Mouse (Mus musculus): Measurements from ENCODE around the gene Hnrnpm.
"Not testable (repeated sequence)": the region's sequence is repeated elsewhere in the genome, so short reads cannot be mapped to it uniquely, and the experiment has no call there.

The Hnrnpm gene

DNA sequence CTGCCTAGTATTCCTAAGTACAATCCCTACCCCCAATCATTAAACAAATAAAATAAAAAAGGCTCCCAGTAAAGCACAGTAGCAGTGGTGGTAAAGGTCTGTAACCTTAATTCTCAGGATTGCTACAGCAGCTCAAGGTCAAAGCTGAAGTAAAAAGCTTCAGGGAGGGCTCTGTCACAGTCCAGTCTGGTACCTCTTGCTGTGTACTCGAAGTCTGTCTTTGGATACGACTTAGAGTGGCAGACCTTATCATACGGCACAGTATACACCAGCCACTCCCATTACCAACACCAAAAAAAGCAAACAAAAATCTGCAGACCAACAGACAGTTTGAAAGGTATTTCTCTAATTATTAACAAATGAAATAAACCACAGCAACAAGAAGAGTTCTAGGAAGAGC is 19.8 kb downstream of the Hnrnpm start:
- no peak for DNase-seq

- no peak for DNase-seq
Observed at GRCm38 (mm10) chr17:33649781-33650475, 36.7 kb downstream of the Hnrnpm start.

- no peak for DNase-seq
Observed at GRCm38 (mm10) chr17:33645073-33645472, 41.6 kb downstream of the Hnrnpm start.

- no peak for DNase-seq
Observed at GRCm38 (mm10) chr17:33644068-33644467, 42.6 kb downstream of the Hnrnpm start.

- DNase-seq: no peak
Observed at GRCm38 (mm10) chr17:33639743-33640142, 46.9 kb downstream of the Hnrnpm start.

- DNase-seq: peak; percentile 10
Observed at GRCm38 (mm10) chr17:33637516-33638276, 49.0 kb downstream of the Hnrnpm start, which contains the start of gene Pram1. Pram1 (plus strand) TSS chr17:33638056.

DNA sequence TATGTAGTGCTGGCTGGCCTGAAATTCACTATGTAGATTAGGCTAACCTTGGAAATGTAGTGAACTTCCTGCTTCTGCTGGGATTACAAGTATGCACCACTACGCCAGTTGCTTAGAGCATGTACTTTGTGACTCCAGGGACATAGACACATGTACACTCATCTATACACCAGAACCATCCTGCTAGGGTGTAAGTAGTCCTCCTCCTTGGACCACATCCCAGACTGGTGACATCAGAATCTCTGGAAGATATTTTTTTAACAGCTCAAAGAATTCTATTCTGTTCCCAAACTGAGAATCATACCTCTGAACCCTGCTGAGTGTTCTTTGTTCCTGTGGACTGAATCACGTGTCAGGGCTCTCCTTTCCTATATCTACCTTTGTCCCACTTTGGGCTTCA is 49.6 kb downstream of the Hnrnpm start:
- DNase-seq: no peak

- peak; percentile 8 for DNase-seq
Observed at GRCm38 (mm10) chr17:33631796-33632195, 54.9 kb downstream of the Hnrnpm start.

GRCm38 (mm10) chr17:33631236-33631635 is 55.4 kb downstream of the Hnrnpm start:
- DNase-seq: peak; percentile 9

DNA sequence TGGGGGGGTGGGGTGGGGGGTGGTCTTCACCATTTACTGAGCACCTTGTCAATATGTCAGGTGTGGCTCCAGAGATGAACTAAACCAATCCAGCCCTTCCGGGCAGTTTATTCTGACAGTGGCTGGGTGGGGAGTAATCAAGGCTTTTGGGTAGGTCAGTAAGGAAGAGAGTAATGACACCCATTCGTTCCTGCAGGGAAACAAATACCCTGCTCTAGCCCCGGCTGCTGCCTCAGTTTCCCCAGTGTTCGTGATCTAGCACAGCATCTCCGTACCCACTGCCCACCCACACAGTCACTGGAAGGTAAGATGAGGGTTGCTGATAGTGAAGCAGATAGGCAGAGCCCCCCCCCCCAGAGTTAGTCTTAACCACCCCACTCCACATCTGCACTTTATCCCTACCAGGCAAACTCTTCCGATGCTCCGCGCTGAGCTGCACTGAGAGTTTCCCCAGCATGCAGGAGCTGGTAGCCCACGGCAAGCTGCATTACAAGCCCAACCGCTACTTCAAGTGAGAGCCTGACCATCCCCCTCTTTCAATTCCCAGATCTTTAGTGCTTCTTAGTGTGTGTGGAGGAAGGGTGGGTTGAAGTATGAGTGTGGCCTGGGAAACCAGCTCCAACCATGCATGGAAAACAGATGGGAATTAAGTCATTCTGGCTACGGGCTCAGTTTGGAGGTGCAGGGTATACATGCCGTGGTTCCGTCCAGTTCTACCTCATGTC is 56.3 kb downstream of the Hnrnpm start:
- peak; percentile 12 for DNase-seq

DNA sequence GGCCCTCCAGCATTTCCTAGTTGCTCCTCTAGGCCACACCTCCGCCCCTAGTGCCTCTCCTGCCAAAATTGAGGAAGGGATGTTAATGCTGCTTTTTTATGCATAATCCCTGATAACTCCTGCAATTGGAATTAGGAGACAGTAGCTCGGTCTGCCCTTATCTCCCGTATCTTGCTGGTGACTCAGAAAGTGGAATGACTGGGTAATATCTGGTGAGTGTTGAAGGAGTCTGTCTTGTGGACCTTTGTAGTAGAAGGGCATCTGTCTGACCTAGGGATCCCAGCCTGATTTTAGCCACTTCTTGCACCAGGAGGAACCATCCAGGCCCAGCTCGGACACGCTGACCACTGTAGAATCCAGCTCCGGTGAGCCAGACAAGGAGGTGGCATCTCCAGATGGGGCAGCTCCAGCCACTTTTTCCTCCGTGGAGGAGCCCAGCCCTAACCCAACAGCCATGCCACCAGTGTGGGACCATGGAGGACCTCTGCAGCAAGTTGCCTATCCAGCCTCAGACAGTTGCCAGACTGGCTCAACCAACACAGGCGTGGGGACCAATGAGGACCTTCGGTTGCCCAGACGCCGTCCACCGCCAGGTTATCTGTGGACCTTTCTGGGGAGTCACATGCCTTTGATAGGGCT is 57.1 kb downstream of the Hnrnpm start:
- DNase-seq: peak; percentile 19

DNA sequence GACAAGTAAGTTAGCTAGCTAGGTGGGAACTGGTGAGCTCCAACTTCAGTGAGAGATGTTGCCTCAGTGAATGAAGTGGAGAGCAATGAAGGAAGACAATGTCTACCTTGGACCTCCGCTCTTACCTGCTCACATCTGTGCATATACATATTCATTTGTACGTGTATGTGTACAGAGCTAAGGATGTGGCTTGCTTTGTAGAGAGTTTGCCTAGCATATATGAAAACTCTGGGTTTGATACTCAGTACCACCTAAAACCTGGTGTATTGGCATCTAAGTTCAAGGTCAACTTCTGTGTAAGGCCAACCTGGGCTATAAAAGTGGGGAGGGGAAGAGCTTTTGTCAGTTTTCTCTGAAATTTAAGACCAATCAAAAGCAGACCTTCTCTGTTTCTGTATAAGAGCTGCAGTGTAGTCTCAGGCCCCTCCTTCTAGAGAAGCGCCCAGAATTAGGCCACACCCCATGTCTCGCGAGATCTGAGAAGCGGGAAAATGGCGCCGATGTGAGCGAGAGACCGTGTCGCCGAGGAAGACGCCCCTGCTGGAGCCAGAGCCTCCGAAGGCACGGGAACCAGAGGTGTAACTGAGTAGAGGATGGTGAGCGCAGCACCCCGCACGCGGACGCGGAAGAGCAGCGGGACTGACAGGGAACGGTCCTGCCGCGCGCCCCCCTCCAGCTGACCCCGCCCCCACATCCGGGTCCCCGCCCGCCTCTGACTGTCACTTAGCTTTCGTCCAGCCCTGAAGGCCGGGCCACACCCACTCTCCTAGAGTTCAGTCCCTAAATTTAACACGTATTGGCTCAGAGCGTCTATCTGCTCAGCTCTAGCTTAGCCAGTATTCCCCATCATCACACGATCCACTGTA is 57.8 kb downstream of the Hnrnpm start, which contains the start of gene Zfp414:
Gene Zfp414, plus strand, starts transcription at position 470 of the 866 bp plus-strand sequence.
- peak; percentile 93 for DNase-seq

DNA sequence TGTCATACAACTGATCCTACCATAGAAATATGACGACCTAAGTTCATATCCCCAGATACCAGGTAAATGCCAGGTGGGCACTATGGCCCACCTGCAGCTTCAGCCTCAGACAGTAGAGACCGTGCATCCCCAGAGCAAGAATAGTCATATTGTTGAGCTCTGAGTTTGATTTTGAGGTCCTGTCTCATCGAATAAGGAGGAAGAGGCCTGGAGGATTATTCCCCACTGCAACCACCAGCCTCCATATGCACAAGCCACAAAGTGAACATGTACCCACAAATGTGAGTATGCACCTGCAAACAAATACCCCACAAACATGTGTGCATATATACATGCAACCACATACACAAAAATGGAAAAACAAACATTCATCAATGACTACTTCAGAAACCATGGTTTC is 59.4 kb downstream of the Hnrnpm start:
- no peak for DNase-seq

GRCm38 (mm10) chr17:33613726-33614125 is 72.9 kb downstream of the Hnrnpm start:
- not testable (repeated sequence) for DNase-seq

GRCm38 (mm10) chr17:33610548-33610947 is 76.1 kb downstream of the Hnrnpm start:
- DNase-seq: no peak

- no peak for DNase-seq
Observed at GRCm38 (mm10) chr17:33607273-33607672, 79.4 kb downstream of the Hnrnpm start.

GRCm38 (mm10) chr17:33601947-33602346 is 84.7 kb downstream of the Hnrnpm start:
- DNase-seq: no peak

GRCm38 (mm10) chr17:33600831-33601230 is 85.8 kb downstream of the Hnrnpm start:
- DNase-seq: no peak

DNA sequence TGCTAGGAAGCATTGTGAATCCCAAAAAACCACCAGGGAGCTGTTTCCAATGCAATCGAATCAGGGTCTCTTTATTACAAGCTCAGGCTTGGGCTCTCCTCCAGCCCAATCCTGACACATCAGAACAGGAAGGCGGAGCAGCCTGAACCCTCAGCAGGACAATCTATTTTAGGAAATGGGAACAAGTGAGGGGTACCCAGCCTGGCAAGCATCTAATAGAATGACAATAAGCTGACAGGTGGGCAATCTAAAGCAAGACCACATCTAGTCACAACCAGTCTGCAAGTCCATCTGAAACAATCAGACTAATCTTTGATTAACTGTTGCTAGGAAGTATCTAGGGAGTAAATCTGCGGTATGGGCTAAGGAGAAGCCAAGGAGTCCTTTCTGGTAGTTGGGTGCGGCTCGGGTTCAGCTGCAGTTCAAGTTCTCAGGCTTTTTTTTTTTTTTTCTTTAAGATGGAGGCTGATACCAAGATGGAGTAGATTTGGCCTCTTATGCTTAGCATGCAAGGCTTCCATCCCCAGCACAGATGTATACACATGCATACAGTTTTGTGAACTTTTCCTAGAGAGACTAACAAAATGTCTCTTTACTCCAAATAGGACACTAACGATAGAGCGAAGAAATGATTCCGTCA is 86.7 kb downstream of the Hnrnpm start:
- DNase-seq: no peak

DNA sequence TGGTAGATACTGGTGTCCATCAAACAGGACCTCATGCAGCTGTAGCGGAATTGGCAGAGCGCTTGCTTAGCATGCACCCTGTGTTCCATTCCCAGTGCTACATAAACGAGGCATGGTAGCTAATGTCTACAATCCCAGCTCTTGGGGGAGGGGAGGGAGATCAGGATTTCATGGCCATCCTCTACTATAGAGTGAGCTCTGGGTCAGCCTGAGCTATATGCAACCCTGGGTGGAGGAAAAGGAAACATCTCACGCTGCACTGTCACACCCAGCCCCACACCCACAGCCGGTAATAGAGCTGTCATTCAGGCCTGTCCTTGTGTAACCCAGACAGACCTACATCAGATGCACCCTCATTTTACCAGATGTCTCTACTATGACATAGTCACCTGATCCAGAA is 88.2 kb downstream of the Hnrnpm start:
- DNase-seq: no peak

DNA sequence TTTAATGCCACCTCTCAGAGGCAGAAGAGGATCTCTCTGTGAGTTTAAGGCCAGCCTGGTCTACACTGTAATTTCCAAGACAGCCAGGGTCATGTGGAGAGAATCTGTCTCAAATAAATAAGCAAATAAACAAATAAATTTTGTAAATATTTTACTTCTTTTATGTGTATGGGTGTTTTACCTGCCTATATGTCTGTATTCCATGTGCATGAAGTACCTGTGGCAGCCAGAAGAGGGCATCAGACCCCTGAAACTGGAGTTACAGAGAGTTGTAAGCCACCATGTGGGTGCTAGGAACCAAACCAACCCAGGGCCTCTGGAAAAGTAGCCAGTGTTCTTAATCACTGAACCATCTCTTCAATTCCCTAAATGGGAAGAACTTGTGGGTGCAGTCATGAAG is 89.4 kb downstream of the Hnrnpm start:
- peak; percentile 24 for DNase-seq
